Mouse (Mus musculus) liver, adult 2 months (tissue): ENCODE measurements around the gene Pcdh8. TPM values are rescaled to one million over a fixed set of nuclear protein-coding genes. Genes with fewer than 3 reads are reported as not detected.

Experiments used
- DNase-seq: peaks from one replicate; pipeline ENCODE4 v3.0.0-alpha.2; 2011; ENCODE audit warnings: low read depth, low spot score; ENCODE audit errors: extremely low read depth
- H3K27ac ChIP-seq: fragments of 200-500 bp; replicated peaks from 2 replicates; pipeline ENCODE4 v1.5.1; 2012; ENCODE audit warnings: low read depth, mild to moderate bottlenecking, control low read depth, inconsistent platforms, low read length; ENCODE audit not compliant: insufficient read depth
- H3K27me3 ChIP-seq: fragments of 200-500 bp; 2 replicates; pipeline ENCODE4 v1.6.1; 2012; ENCODE audit warnings: mild to moderate bottlenecking, moderate library complexity, low read length, inconsistent platforms; ENCODE audit not compliant: control insufficient read depth, insufficient read depth
- H3K36me3 ChIP-seq: fragments of 200-500 bp; 2 replicates; pipeline ENCODE4 v1.6.1; 2012; ENCODE audit warnings: low read length, inconsistent platforms; ENCODE audit not compliant: control insufficient read depth, insufficient read depth
- H3K4me1 ChIP-seq: fragments of 200-500 bp; 2 replicates; pipeline ENCODE4 v1.6.1; 2011; ENCODE audit warnings: low read length; ENCODE audit not compliant: control insufficient read depth, insufficient read depth
- H3K4me3 ChIP-seq: fragments of 200-500 bp; 2 replicates; pipeline ENCODE4 v1.5.1; 2011; ENCODE audit warnings: low read depth, mild to moderate bottlenecking, control low read depth, low read length, moderate library complexity; ENCODE audit not compliant: insufficient read depth
- H3K79me2 ChIP-seq: fragments of 200-500 bp; 2 replicates; pipeline ENCODE4 v1.6.1; 2012; ENCODE audit warnings: inconsistent platforms, mild to moderate bottlenecking, low read length, moderate library complexity; ENCODE audit not compliant: control insufficient read depth, insufficient read depth
- H3K9ac ChIP-seq: fragments of 200-500 bp; 2 replicates; pipeline ENCODE4 v1.6.1; 2012; ENCODE audit warnings: low read depth, mild to moderate bottlenecking, control low read depth, inconsistent platforms, low read length
- CTCF ChIP-seq: fragments of 200-500 bp; IDR thresholded peaks from 2 replicates; pipeline ENCODE4 v1.5.1; 2011; ENCODE audit warnings: low read depth, low read length, control low read depth
- POLR2A ChIP-seq: fragments of 200-500 bp; IDR thresholded peaks from 2 replicates; pipeline ENCODE4 v1.6.1; 2011; ENCODE audit warnings: low read length, control low read depth; ENCODE audit not compliant: insufficient read depth; ENCODE audit errors: extremely low read depth
- WGBS: fragments of 180-500 bp; shearing (Covaris S2); methylation state at CpG from one replicate; pipeline ENCODE4 v1.1.7; 2018; 5-methylcytosine and 5-hydroxymethylcytosine counted together
- polyA plus RNA-seq: library from polyadenylated mRNA; depleted of rRNA; stranded (reverse); fragments of >200 nt; gene quantifications from 2 replicates; pipeline ENCODE4 v1.2.3, GENCODE M21; 2012
- total RNA-seq: library from RNA; depleted of rRNA; stranded (reverse); fragments of >200 nt; gene quantifications from 2 replicates; pipeline ENCODE4 v1.2.3, GENCODE M21; 2014

The Pcdh8 gene
- total and polyA plus RNA-seq, 2 experiments = not detected

- H3K9ac ChIP-seq = no peak overlapping the region
- no peaks in the 10 kb centered on the region for H3K79me2 ChIP-seq
- no peak for DNase-seq
- no peak overlapping the region for H3K4me3 ChIP-seq
- no peak overlapping the region for H3K27ac ChIP-seq
- 80% methylated on average over 6 of the region's 6 CpGs for WGBS
- H3K27me3 ChIP-seq = no peaks in the 10 kb centered on the region
- H3K36me3 ChIP-seq = no peaks in the 10 kb centered on the region
- no peaks in the 10 kb centered on the region for H3K4me1 ChIP-seq
- no peak for TF ChIP-seq CTCF
- no peak for TF ChIP-seq POLR2A
Observed at GRCm38 (mm10) chr14:79787918-79788317, 16.8 kb upstream of the Pcdh8 start.

- DNase-seq = no peak
- Histone ChIP-seq H3K4me3 (no peak overlapping the region), H3K27ac (no peak overlapping the region), H3K36me3 (no peaks in the 10 kb centered on the region), H3K27me3 (no peaks in the 10 kb centered on the region), H3K9ac (no peak overlapping the region), H3K79me2 (no peaks in the 10 kb centered on the region), H3K4me1 (no peaks in the 10 kb centered on the region)
- TF ChIP-seq CTCF = no peak
- 30% methylated on average over 4 of the region's 4 CpGs for WGBS
Observed at GRCm38 (mm10) chr14:79785400-79785799, 14.3 kb upstream of the Pcdh8 start.

- Histone ChIP-seq H3K79me2 (no peaks in the 10 kb centered on the region), H3K4me3 (no peak overlapping the region), H3K4me1 (no peaks in the 10 kb centered on the region), H3K27ac (no peak overlapping the region), H3K9ac (no peak overlapping the region), H3K36me3 (no peaks in the 10 kb centered on the region), H3K27me3 (no peaks in the 10 kb centered on the region)
- no peak for DNase-seq
- TF ChIP-seq POLR2A = no peak
- TF ChIP-seq CTCF = no peak
- WGBS = 44% methylated on average over 1 of the region's 1 CpGs
Observed at GRCm38 (mm10) chr14:79780889-79781288, 9.8 kb upstream of the Pcdh8 start.

GRCm38 (mm10) chr14:79780332-79780731 lies 9.2 kb upstream of the Pcdh8 start:
- 54% methylated on average over 6 of the region's 6 CpGs for whole genome bisulfite sequencing
- DNase-seq = no peak
- no peak overlapping the region for H3K4me3 ChIP-seq
- no peak overlapping the region for H3K9ac ChIP-seq
- no peak overlapping the region for H3K27ac ChIP-seq
- no peaks in the 10 kb centered on the region for H3K36me3 ChIP-seq
- TF ChIP-seq CTCF (no peak), POLR2A (no peak)
- H3K4me1 ChIP-seq = no peaks in the 10 kb centered on the region
- peaks cover 3% of the 10 kb centered on the region; the same call in 1 of the 2 replicates for H3K27me3 ChIP-seq
- H3K79me2 ChIP-seq = no peaks in the 10 kb centered on the region

GRCm38 (mm10) chr14:79779841-79780240 lies 8.7 kb upstream of the Pcdh8 start:
- TF ChIP-seq CTCF (no peak), POLR2A (no peak)
- no peak overlapping the region for H3K27ac ChIP-seq
- no peaks in the 10 kb centered on the region for H3K79me2 ChIP-seq
- H3K9ac ChIP-seq = no peak overlapping the region
- no peak overlapping the region for H3K4me3 ChIP-seq
- DNase-seq = no peak
- no peaks in the 10 kb centered on the region for H3K36me3 ChIP-seq
- H3K27me3 ChIP-seq = peaks cover 3% of the 10 kb centered on the region; the same call in 1 of the 2 replicates
- 71% methylated on average over 4 of the region's 4 CpGs for WGBS
- no peaks in the 10 kb centered on the region for H3K4me1 ChIP-seq

GRCm38 (mm10) chr14:79773425-79774391 lies 2.6 kb upstream of the Pcdh8 start:
- Histone ChIP-seq H3K27me3 (peaks cover 38% of the 10 kb centered on the region), H3K4me3 (no peak overlapping the region), H3K36me3 (no peaks in the 10 kb centered on the region), H3K79me2 (no peaks in the 10 kb centered on the region), H3K9ac (no peak overlapping the region), H3K27ac (no peak overlapping the region), H3K4me1 (no peaks in the 10 kb centered on the region)
- TF ChIP-seq CTCF (no peak), POLR2A (no peak)
- DNase-seq = no peak
- 1% methylated on average over 44 of the region's 44 CpGs for WGBS
